ENCODE assay signal across 11 mouse cellular contexts in the genomic region with DNA sequence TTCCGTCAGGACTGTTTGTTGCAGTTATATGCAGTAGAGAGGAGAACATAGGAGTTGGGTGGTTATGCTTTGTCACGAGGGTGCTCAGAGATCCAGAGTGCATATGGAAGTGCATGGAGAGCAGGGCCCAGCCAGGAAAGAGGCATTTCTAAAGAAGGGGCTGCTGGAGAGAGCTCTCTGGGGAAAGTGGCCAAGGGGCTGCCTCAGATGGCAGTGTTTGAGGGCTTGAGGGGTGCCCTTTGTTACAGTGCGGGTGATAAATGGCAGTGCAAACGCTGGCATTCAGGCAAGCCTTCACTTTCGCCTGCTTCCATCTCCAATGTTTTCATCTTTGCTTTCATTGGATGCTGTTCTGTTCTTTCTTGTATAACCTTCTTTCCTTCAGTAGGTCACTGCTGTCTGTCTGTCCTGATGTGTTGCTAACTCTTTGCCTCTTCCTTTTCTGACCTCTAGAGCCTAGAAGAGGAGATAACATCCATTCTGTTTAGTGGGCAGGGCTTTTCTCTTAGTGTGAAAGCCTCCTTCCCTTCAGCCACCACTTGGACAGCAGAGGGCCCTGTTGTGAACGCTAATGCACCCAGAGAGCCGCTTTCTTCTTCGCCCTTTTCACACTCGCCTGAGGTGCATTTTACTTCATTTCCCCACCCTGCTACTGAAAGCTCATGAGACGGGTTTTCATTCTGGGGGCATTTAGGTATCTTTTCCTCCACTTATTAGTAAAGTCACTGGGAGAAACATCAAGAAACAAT. TPM values are rescaled to one million over a fixed set of nuclear protein-coding genes. Genes with fewer than 3 reads are reported as not detected.
DNase-seq lines count a peak whose midpoint lies in the region; ATAC-seq and TF ChIP-seq lines count a peak whose summit lies in the region.
"Had no signal": no experiment of that assay in that cellular context is flagged by ENCODE, and none has a peak within 500 bp of the region (broad histone marks: within the 10 kb centered on the region; RNA-seq: fewer than 3 reads in every experiment).

No protein-coding gene starts in this region.

- H3K36me3 ChIP-seq in kidney, adult 2 months (ENCODE audit: control insufficient read depth, insufficient read depth, low read length) = no peaks in the 10 kb centered on the region
- H3K36me3 ChIP-seq in neural tube, embryonic 13.5 days = no peaks in the 10 kb centered on the region
- 0 out of 2 replicates have a peak, but pooled peaks cover 4% of the 10 kb centered on the region for H3K36me3 ChIP-seq in stomach, postnatal 0 days (ENCODE audit: control insufficient read depth, insufficient read depth, low read length)
- H3K36me3 ChIP-seq: G1E had no signal

- DNase-seq in kidney, adult 2 months = peak; percentile 5
- DNase-seq in kidney, postnatal 10 days = no peak
- no peak for DNase-seq in neural tube, embryonic 10.5 days (ENCODE audit: extremely low spot score, low spot score)
- DNase-seq in brain, embryonic 14.5 days (ENCODE audit: low read depth) = peak; percentile 31
- DNase-seq in stomach, postnatal 0 days (ENCODE audit: low spot score) = no peak
- DNase-seq in cerebellum, adult 9-10 months = no peak
- DNase-seq: kidney, adult 11 months; lung, postnatal 36 days had no signal

- no peak overlapping the region for H3K27ac ChIP-seq in kidney, adult 2 months (ENCODE audit: insufficient read depth, low read depth, low read length)
- H3K27ac ChIP-seq in neural tube, embryonic 13.5 days (replicated peaks) = no peak overlapping the region
- H3K27ac ChIP-seq in stomach, postnatal 0 days (replicated peaks) = no peak overlapping the region
- H3K27ac ChIP-seq: heart, embryonic 13.5 days had no signal

- no peak for TF ChIP-seq EP300 in stomach, postnatal 0 days (optimal IDR thresholded peaks at IDR 0.05)

- no peak overlapping the region for H3K4me2 ChIP-seq in neural tube, embryonic 13.5 days
- H3K4me2 ChIP-seq in stomach, postnatal 0 days (replicated peaks; ENCODE audit: low read depth) = no peak overlapping the region
- H3K4me2 ChIP-seq: heart, embryonic 13.5 days had no signal

- no peak for TF ChIP-seq POLR2A in kidney, adult 2 months (IDR thresholded peaks at IDR 0.05; ENCODE audit: low read depth, low read length)
- TF ChIP-seq POLR2A in brain, embryonic 14.5 days (IDR thresholded peaks at IDR 0.05; ENCODE audit: borderline replicate concordance, extremely low read depth, insufficient read depth, insufficient read length, poor library complexity, severe bottlenecking) = no peak

- no peak overlapping the region for H3K4me3 ChIP-seq in kidney, adult 2 months (ENCODE audit: insufficient read depth, low read depth, low read length)
- no peak overlapping the region for H3K4me3 ChIP-seq in neural tube, embryonic 13.5 days
- no peak overlapping the region for H3K4me3 ChIP-seq in stomach, postnatal 0 days (ENCODE audit: low read depth, low read length)
- H3K4me3 ChIP-seq: heart, embryonic 13.5 days had no signal

- WGBS in kidney, adult 2 months = 75% methylated on average over 10 of the region's 10 CpGs
- 54% methylated on average over 10 of the region's 10 CpGs for WGBS in neural tube, embryonic 13.5 days
- 57% methylated on average over 10 of the region's 10 CpGs for WGBS in stomach, postnatal 0 days

- peak; percentile 53; the same call in 1 of the 2 replicates for ATAC-seq in neural tube, embryonic 13.5 days (ENCODE audit: low read depth)
- ATAC-seq in stomach, postnatal 0 days (ENCODE audit: low FRiP score, low TSS enrichment) = no peak

- TF ChIP-seq CTCF in kidney, adult 2 months (conservative IDR thresholded peaks at IDR 0.05; ENCODE audit: insufficient read depth, insufficient read length, low read depth, low read length) = peak; percentile 58
- peak; percentile 35; the same call in 1 of the 2 replicates for TF ChIP-seq CTCF in brain, embryonic 14.5 days (IDR thresholded peaks at IDR 0.05; ENCODE audit: borderline replicate concordance, extremely low read depth, insufficient read depth, insufficient read length)
- TF ChIP-seq CTCF in stomach, postnatal 0 days (IDR thresholded peaks at IDR 0.05; ENCODE audit: low read depth) = peak; percentile 58

- no peaks in the 10 kb centered on the region for H3K9me3 ChIP-seq in neural tube, embryonic 13.5 days
- no peaks in the 10 kb centered on the region for H3K9me3 ChIP-seq in stomach, postnatal 0 days (ENCODE audit: control insufficient read depth, low read length)
- H3K9me3 ChIP-seq: G1E; heart, embryonic 13.5 days had no signal

- H3K4me1 ChIP-seq in kidney, adult 2 months (ENCODE audit: control insufficient read depth, insufficient read depth, low read length) = no peaks in the 10 kb centered on the region
- no peaks in the 10 kb centered on the region for H3K4me1 ChIP-seq in neural tube, embryonic 13.5 days (replicated peaks)
- no peaks in the 10 kb centered on the region for H3K4me1 ChIP-seq in stomach, postnatal 0 days (replicated peaks; ENCODE audit: control insufficient read depth, insufficient read depth)
- H3K4me1 ChIP-seq: heart, embryonic 13.5 days had no signal

- 0 out of 2 replicates have a peak overlapping the region, but pooled peaks have one; percentile 31 for H3K9ac ChIP-seq in neural tube, embryonic 13.5 days
- H3K9ac ChIP-seq in stomach, postnatal 0 days (ENCODE audit: low read length) = no peak overlapping the region
- H3K9ac ChIP-seq: heart, embryonic 13.5 days had no signal

- no peaks in the 10 kb centered on the region for H3K27me3 ChIP-seq in kidney, adult 2 months (replicated peaks; ENCODE audit: control insufficient read depth, insufficient read depth, low read length)
- no peaks in the 10 kb centered on the region for H3K27me3 ChIP-seq in neural tube, embryonic 13.5 days
- H3K27me3 ChIP-seq in stomach, postnatal 0 days (ENCODE audit: control insufficient read depth, insufficient read depth, low read length) = no peaks in the 10 kb centered on the region
- H3K27me3 ChIP-seq: heart, embryonic 13.5 days had no signal

RNA-seq across cellular contexts. Expression of gene Smlr1, which starts 36.6 kb away (rescaled TPM):
- polyA plus RNA-seq in kidney, adult 2 months (2012; rRNA removed) = 29.6 and 30.3 TPM in 2 replicates
- not detected in 2 replicates for polyA plus RNA-seq in neural tube, embryonic 13.5 days (2015; fragmentation: Nextera tagmentation; extraction: Ambion mirVana)
- 0.03 and 0.10 TPM in 2 replicates for polyA plus RNA-seq in brain, embryonic 14.5 days (2012; rRNA removed)
- 0.18 and 0.24 TPM in 2 replicates for polyA plus RNA-seq in stomach, postnatal 0 days (2015; fragmentation: Nextera tagmentation; extraction: Ambion mirVana)
- polyA plus RNA-seq: G1E; heart, embryonic 13.5 days had no signal

Comparison
In these comparisons a context has a peak if more than half of its experiments do, and no peak if none do; other contexts are left out.
1. DNase-seq: peak in kidney, adult 2 months (single experiment) and brain, embryonic 14.5 days (single experiment); none in kidney, postnatal 10 days (single experiment), neural tube, embryonic 10.5 days (single experiment), stomach, postnatal 0 days (single experiment) and cerebellum, adult 9-10 months (single experiment).
2. RNA of gene Smlr1, which starts 36.6 kb away (polyA plus RNA-seq): 29.6 to 30.3 TPM in kidney, adult 2 months; 0.18 to 0.24 TPM in stomach, postnatal 0 days, 0.03 to 0.10 TPM in brain, embryonic 14.5 days and not detected in neural tube, embryonic 13.5 days; every median in the first group is over 10 times any median in the second.
3. Peak in every context shown above with its lines, with median percentiles within 50 percentile points of each other: CTCF ChIP-seq.